Mouse (Mus musculus) hindbrain, embryonic 11.5 days (tissue): Measurements from ENCODE around the gene Rsbn1l. TPM values are rescaled to one million over a fixed set of nuclear protein-coding genes. Genes with fewer than 3 reads are reported as not detected.
A peak's percentile ranks its signal among the peaks of the same experiment; 100 is the strongest.

Experiments
- ATAC-seq: fragments of 200-750 bp; cut with Nextera tagmentation; 2 replicates; pipeline ENCODE4 v1.8.0; 2017; ENCODE audit warnings: mild to moderate bottlenecking, moderate TSS enrichment, moderate library complexity; ENCODE audit not compliant: low FRiP score
- DNase-seq: peaks from one replicate; pipeline ENCODE4 v3.0.0-alpha.2; 2015; ENCODE audit warnings: low spot score
- H3K27ac ChIP-seq: fragments of 300-500 bp; sonication (generic); 2 replicates; pipeline ENCODE4 v1.5.1; 2014; ENCODE audit warnings: mild to moderate bottlenecking, low read depth, low read length
- H3K27me3 ChIP-seq: fragments of 300-500 bp; sonication (generic); 2 replicates; pipeline ENCODE4 v1.6.1; 2014; ENCODE audit warnings: mild to moderate bottlenecking, low read length, moderate library complexity, mixed read lengths; ENCODE audit not compliant: control insufficient read depth, insufficient read depth
- H3K36me3 ChIP-seq: fragments of 300-500 bp; sonication (generic); 2 replicates; pipeline ENCODE4 v1.6.1; 2014; ENCODE audit warnings: mild to moderate bottlenecking, low read length, moderate library complexity, mixed read lengths; ENCODE audit not compliant: control insufficient read depth, insufficient read depth
- H3K4me1 ChIP-seq: fragments of 300-500 bp; sonication (generic); replicated peaks from 2 replicates; pipeline ENCODE4 v1.6.1; 2014; ENCODE audit warnings: low read length, mixed read lengths; ENCODE audit not compliant: control insufficient read depth, insufficient read depth
- H3K4me2 ChIP-seq: fragments of 300-500 bp; sonication (generic); replicated peaks from 2 replicates; pipeline ENCODE4 v1.6.1; 2014; ENCODE audit warnings: mild to moderate bottlenecking, low read depth, low read length
- H3K4me3 ChIP-seq: fragments of 300-500 bp; sonication (generic); 2 replicates; pipeline ENCODE4 v1.5.1; 2014; ENCODE audit warnings: low read depth, low read length
- H3K9ac ChIP-seq: fragments of 300-500 bp; sonication (generic); 2 replicates; pipeline ENCODE4 v1.6.1; 2014; ENCODE audit warnings: low read depth, low read length
- H3K9me3 ChIP-seq: fragments of 300-500 bp; sonication (generic); 2 replicates; pipeline ENCODE4 v1.6.1; 2016; ENCODE audit warnings: low read length; ENCODE audit not compliant: control insufficient read depth
- WGBS: fragments of 180-500 bp; shearing (Covaris S2); extraction: QIAGEN DNeasy Blood & Tissue Kit; methylation state at CpG from one replicate; pipeline ENCODE4 v1.1.7; 2014; 5-methylcytosine and 5-hydroxymethylcytosine counted together
- polyA plus RNA-seq: library from polyadenylated mRNA; unstranded; fragments of >200 nt; fragmentation: Nextera tagmentation; extraction: Ambion mirVana; gene quantifications from 2 replicates; pipeline ENCODE4 v1.2.1, GENCODE M21; 2014

Rsbn1l gene
- polyA plus RNA-seq, 1 experiment from 2014 or later, result 7.3 TPM

DNA sequence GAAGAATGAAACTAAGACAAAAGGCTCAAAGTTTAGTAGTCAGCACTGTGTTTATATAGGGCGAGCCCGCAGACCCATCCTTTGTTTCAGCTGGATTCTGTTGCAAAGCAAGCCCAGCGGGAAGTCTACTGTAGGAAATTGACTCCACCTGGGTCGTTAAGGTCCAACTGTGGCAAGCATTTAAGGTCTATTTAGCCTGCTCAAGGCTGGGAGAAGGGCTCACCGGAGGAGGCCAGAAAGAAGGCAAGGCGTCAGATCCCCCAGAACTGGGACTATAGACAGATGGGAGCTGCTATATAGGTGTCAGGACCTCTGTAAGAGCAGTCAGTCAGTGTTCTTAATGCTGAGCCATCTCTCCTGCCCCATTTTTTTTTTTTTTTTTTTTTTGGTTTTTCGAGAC, 17.8 kb upstream of the Rsbn1l start:
- Histone ChIP-seq H3K9me3 (no peaks in the 10 kb centered on the region), H3K4me3 (no peak overlapping the region), H3K36me3 (no peaks in the 10 kb centered on the region), H3K27me3 (no peaks in the 10 kb centered on the region), H3K27ac (no peak overlapping the region), H3K4me1 (no peaks in the 10 kb centered on the region), H3K4me2 (no peak overlapping the region), H3K9ac (no peak overlapping the region)
- ATAC-seq (no peak), DNase-seq (no peak)
- 10% methylated on average over 6 of the region's 7 CpGs for WGBS

DNA sequence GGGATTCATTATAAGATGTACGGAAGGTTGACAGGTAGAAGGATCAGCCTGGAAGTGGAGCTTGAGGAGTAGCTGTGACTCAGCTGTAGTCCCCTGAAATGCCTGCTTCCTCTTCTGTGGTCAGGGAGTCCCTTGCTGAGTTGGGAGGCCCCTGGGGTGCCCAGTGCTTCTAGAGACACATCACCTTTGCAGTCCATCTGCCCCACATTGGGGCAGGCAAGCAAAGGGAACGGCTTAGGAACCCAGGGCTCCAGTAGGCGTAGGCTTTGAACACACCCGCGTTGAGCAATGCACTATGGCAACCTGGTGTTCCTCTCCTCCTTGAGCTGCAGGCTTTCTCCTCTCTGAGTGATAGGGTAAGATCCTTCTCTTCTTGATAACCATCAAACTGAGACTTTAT, 16.9 kb upstream of the Rsbn1l start:
- ATAC-seq (no peak), DNase-seq (no peak)
- Histone ChIP-seq H3K27ac (no peak overlapping the region), H3K4me2 (no peak overlapping the region), H3K4me3 (no peak overlapping the region), H3K27me3 (no peaks in the 10 kb centered on the region), H3K36me3 (no peaks in the 10 kb centered on the region), H3K4me1 (no peaks in the 10 kb centered on the region), H3K9me3 (no peaks in the 10 kb centered on the region), H3K9ac (no peak overlapping the region)
- WGBS, result 60% methylated on average over 5 of the region's 5 CpGs

DNA sequence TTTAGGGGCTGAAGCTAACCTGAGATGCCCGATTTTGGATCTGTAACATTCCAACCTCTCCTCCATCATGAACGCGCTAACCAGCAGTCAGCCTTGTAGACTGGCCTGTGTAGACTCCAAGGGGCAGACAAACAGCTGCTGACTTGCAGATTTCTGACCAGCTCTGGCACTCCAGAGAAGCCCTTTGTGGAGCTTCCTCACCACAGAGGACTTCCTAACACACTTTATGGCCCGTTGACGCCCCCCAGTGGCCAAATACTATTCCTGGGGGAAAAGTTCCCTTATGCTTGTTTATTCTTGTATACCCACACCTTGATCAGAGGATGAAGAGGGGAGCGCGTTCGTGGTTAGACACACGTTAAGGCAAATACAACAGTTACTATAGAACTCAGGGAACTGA, 12.8 kb upstream of the Rsbn1l start:
- no peak for ATAC-seq
- H3K27ac ChIP-seq, result no peak overlapping the region
- H3K36me3 ChIP-seq, result no peaks in the 10 kb centered on the region
- no peak overlapping the region for H3K4me3 ChIP-seq
- DNase-seq, result peak; percentile 46
- H3K4me1 ChIP-seq, result no peaks in the 10 kb centered on the region
- WGBS, result 69% methylated on average over 9 of the region's 9 CpGs
- no peak overlapping the region for H3K9ac ChIP-seq
- no peak overlapping the region for H3K4me2 ChIP-seq
- H3K27me3 ChIP-seq, result no peaks in the 10 kb centered on the region
- no peaks in the 10 kb centered on the region for H3K9me3 ChIP-seq

DNA sequence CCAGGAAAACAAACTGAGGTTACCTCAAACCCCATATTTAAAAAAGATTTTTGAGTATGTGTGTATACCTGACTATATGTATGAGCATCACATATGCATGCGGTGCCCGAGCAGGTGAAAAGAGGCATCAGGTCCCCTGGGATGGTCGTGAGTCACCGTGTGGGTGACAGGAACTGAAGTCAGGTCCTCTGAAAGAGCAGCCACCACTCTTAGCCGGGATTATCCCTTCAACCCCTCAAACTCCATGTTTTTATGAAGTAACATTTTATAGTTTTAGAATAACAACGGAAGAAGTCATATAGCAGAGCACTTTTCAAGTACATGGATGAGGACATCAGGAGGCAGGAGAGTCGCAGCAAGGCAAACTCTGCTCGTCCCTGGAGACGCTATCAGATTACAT, 12.3 kb upstream of the Rsbn1l start:
- H3K36me3 ChIP-seq, result no peaks in the 10 kb centered on the region
- no peak overlapping the region for H3K27ac ChIP-seq
- 75% methylated on average over 9 of the region's 9 CpGs for WGBS
- no peaks in the 10 kb centered on the region for H3K9me3 ChIP-seq
- no peak overlapping the region for H3K4me2 ChIP-seq
- DNase-seq (no peak), ATAC-seq (no peak)
- H3K4me3 ChIP-seq, result no peak overlapping the region
- H3K9ac ChIP-seq, result no peak overlapping the region
- H3K27me3 ChIP-seq, result no peaks in the 10 kb centered on the region
- no peaks in the 10 kb centered on the region for H3K4me1 ChIP-seq

DNA sequence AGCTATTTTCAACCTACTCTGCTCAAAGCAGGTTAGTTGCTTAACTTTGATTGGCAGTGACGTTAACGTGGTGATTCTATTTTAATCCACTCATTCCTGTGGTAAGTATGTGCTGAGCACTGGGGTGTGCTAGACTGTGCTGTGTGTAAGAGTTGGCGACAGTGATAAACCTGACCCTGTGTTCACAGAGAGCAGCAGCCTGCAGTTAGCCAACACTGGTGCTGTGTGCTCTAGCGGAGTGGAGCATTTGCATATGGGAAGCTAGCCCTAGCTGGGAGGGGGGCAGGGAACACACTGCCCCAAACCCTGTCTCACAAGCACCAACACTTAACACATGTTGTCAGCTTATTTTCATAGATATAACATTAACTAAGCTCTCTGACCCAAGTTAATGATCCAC, 11.7 kb upstream of the Rsbn1l start:
- Histone ChIP-seq H3K27me3 (no peaks in the 10 kb centered on the region), H3K27ac (no peak overlapping the region), H3K4me1 (no peaks in the 10 kb centered on the region), H3K36me3 (no peaks in the 10 kb centered on the region), H3K4me2 (no peak overlapping the region), H3K4me3 (no peak overlapping the region), H3K9ac (no peak overlapping the region), H3K9me3 (no peaks in the 10 kb centered on the region)
- WGBS, result 54% methylated on average over 4 of the region's 4 CpGs
- DNase-seq (no peak), ATAC-seq (peak; percentile 56; the same call in 1 of the 2 replicates)

DNA sequence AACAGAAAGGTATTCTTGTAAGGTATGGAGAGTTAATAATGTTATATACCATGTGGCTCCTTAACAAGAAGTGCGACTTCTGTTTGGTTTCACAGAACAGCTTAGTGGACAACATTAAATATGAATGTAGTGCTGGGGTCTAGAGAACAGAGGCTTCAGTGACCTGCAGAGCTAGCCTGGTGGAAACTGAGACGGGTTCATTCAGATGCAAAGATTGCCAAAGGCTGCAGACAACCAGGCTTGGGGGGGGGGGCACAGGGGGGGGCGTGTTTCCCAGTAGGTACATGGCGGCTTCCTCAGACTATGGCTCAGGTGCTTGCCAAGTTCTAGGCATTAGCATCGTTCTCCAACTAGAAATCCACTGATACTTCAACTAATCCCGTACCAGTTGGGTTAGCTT, 8.2 kb upstream of the Rsbn1l start:
- 82% methylated on average over 4 of the region's 6 CpGs for WGBS
- H3K27ac ChIP-seq, result no peak overlapping the region
- DNase-seq (no peak), ATAC-seq (no peak)
- H3K36me3 ChIP-seq, result no peaks in the 10 kb centered on the region
- no peak overlapping the region for H3K4me2 ChIP-seq
- H3K4me1 ChIP-seq, result no peaks in the 10 kb centered on the region
- no peak overlapping the region for H3K4me3 ChIP-seq
- H3K27me3 ChIP-seq, result no peaks in the 10 kb centered on the region
- no peak overlapping the region for H3K9ac ChIP-seq
- H3K9me3 ChIP-seq, result no peaks in the 10 kb centered on the region

DNA sequence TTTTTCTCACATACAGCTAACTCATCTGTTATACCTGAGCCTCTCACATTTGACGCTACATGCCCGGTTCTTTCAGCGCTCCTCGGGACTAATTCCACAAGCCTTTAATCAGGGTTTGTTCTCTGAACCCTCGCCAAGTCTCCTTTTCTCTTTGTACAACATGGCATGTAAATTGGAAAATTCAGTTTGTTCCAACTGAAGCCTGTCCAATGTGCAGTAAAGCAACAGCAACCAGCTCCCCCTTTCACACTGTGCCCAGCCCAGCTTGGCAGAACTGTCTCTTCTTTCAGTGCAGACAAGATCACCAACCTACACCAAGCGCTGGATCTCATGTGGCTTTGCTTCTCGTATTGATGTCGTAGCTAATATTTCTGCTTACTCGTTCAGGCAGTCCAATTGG, 7.1 kb upstream of the Rsbn1l start:
- Histone ChIP-seq H3K4me2 (no peak overlapping the region), H3K9ac (no peak overlapping the region), H3K4me3 (no peak overlapping the region), H3K36me3 (no peaks in the 10 kb centered on the region), H3K4me1 (no peaks in the 10 kb centered on the region), H3K9me3 (no peaks in the 10 kb centered on the region), H3K27ac (no peak overlapping the region), H3K27me3 (no peaks in the 10 kb centered on the region)
- 94% methylated on average over 9 of the region's 9 CpGs for WGBS
- DNase-seq, result no peak
- ATAC-seq, result no peak

DNA sequence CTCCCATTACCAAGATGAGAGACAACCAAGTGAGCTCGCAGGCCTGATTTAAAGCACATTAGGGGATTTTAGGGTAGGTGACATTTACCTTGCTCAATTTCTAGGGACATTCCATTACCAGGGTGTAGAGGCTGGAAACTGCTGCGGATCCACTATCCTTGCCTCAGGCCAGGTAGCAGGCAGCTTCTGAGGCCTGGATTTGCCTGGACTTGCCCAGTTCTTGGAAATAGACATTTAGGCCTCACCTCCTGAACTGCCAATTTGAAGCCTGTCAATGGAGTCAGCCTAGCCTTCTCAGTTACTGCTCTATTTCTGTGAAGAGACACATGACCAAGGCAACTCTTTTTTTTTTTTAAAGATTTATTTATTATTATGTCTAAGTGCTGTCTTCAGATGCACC, 4.7 kb upstream of the Rsbn1l start:
- Histone ChIP-seq H3K27ac (no peak overlapping the region), H3K9ac (no peak overlapping the region), H3K36me3 (no peaks in the 10 kb centered on the region), H3K27me3 (no peaks in the 10 kb centered on the region), H3K9me3 (no peaks in the 10 kb centered on the region), H3K4me3 (no peak overlapping the region), H3K4me1 (no peaks in the 10 kb centered on the region), H3K4me2 (no peak overlapping the region)
- DNase-seq (no peak), ATAC-seq (no peak)
- WGBS, result 94% methylated on average over 2 of the region's 2 CpGs

DNA sequence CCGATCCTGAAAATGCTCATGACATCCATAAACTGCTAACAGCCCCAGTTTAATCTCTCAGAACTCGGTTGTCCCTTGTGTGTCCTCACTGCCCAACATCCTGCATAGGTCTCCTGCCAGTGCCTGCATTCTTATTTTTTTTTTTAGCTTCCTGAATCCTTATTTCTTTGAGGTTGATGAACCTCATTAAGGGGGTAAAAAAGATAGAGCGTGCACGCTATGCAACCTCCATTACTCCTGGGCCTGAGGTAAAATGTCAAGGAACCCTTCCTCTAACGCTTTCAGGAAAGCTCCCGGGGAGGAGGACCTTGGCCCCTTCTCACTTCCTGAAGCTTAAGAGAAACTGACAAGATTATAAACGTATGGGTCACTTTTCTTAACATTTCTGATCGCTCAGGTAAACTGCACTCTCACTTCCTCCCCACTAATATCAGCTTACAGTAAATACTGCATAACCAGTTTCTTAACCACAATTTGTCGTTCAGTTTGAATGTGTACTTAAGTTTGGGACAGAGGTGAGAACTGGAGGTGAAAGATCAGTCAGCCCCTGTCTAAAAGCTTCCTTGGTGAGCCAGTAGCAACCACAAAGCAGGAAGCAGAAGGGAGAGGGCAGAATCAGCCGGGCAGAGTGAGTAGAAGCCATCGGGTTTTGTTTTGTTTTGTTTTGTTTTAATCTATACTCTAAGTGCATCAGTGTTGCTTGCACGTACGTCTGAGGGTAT, 923 bp downstream of the Rsbn1l start:
- no peak overlapping the region for H3K9ac ChIP-seq
- no peak overlapping the region for H3K27ac ChIP-seq
- no peaks in the 10 kb centered on the region for H3K36me3 ChIP-seq
- no peaks in the 10 kb centered on the region for H3K4me1 ChIP-seq
- WGBS, result 74% methylated on average over 13 of the region's 13 CpGs
- H3K4me3 ChIP-seq, result no peak overlapping the region
- H3K4me2 ChIP-seq, result no peak overlapping the region
- H3K27me3 ChIP-seq, result no peaks in the 10 kb centered on the region
- no peaks in the 10 kb centered on the region for H3K9me3 ChIP-seq
- ATAC-seq (no peak), DNase-seq (no peak)
